Mouse (Mus musculus) layer of hippocampus, postnatal 36 days (tissue): Measurements from ENCODE around the gene Tmigd3. TPM values are rescaled to one million over a fixed set of nuclear protein-coding genes. Genes with fewer than 3 reads are reported as not detected.

Experiments used
- DNase-seq, 2 experiments: peaks; one replicate each; pipeline ENCODE4 v3.0.0; 2022
- total RNA-seq, 2 experiments: library from RNA; stranded (reverse); gene quantifications; 2 replicates each; pipeline ENCODE4 v1.2.3; 2021

Tmigd3 gene
- total RNA-seq, 2 experiments from 2014 or later, result not detected

- DNase-seq, result no peak
Measured at GRCm38 (mm10) chr3:105876022-105876421, 5.3 kb downstream of the Tmigd3 start.

GRCm38 (mm10) chr3:105877252-105877803 is 6.6 kb downstream of the Tmigd3 start:
- DNase-seq, result no peak

GRCm38 (mm10) chr3:105877919-105878318 is 7.2 kb downstream of the Tmigd3 start:
- DNase-seq, result no peak

GRCm38 (mm10) chr3:105878751-105879150 is 8.0 kb downstream of the Tmigd3 start:
- no peak for DNase-seq

- DNase-seq, result no peak
Measured at GRCm38 (mm10) chr3:105880419-105880818, 9.7 kb downstream of the Tmigd3 start.

- DNase-seq, result no peak
Measured at GRCm38 (mm10) chr3:105882105-105882504, 11.4 kb downstream of the Tmigd3 start.

- DNase-seq, result no peak
Measured at GRCm38 (mm10) chr3:105883111-105883510, 12.4 kb downstream of the Tmigd3 start.

- DNase-seq, result no peak
Measured at GRCm38 (mm10) chr3:105888961-105889360, 18.3 kb downstream of the Tmigd3 start.

GRCm38 (mm10) chr3:105890220-105890619 is 19.5 kb downstream of the Tmigd3 start:
- DNase-seq, result no peak

GRCm38 (mm10) chr3:105891141-105891540 is 20.4 kb downstream of the Tmigd3 start:
- no peak for DNase-seq

GRCm38 (mm10) chr3:105891760-105892571 is 21.3 kb downstream of the Tmigd3 start:
- DNase-seq, result no peak

- no peak for DNase-seq
Measured at GRCm38 (mm10) chr3:105892572-105893495, 22.1 kb downstream of the Tmigd3 start.

GRCm38 (mm10) chr3:105893941-105894391 is 23.3 kb downstream of the Tmigd3 start:
- no peak for DNase-seq

GRCm38 (mm10) chr3:105894601-105895592 is 24.2 kb downstream of the Tmigd3 start:
- peak in 1 of 2 experiments; percentile 56 for DNase-seq

GRCm38 (mm10) chr3:105896811-105897210 is 26.1 kb downstream of the Tmigd3 start:
- DNase-seq, result no peak

- no peak for DNase-seq
Measured at GRCm38 (mm10) chr3:105898325-105898724, 27.6 kb downstream of the Tmigd3 start.

- DNase-seq, result no peak
Measured at GRCm38 (mm10) chr3:105898861-105899260, 28.2 kb downstream of the Tmigd3 start.

GRCm38 (mm10) chr3:105899394-105900147 is 28.9 kb downstream of the Tmigd3 start:
- peak; percentile 78 to 83 for DNase-seq

- no peak for DNase-seq
Measured at GRCm38 (mm10) chr3:105900266-105900665, 29.6 kb downstream of the Tmigd3 start.

- no peak for DNase-seq
Measured at GRCm38 (mm10) chr3:105900716-105901115, 30.0 kb downstream of the Tmigd3 start.

- no peak for DNase-seq
Measured at GRCm38 (mm10) chr3:105901468-105901867, 30.8 kb downstream of the Tmigd3 start.
